Mouse (Mus musculus): ENCODE data around the gene Tlr5. TPM values are rescaled to one million over a fixed set of nuclear protein-coding genes. Genes with fewer than 3 reads are reported as not detected.
A peak's percentile ranks its signal among the peaks of the same experiment; 100 is the strongest.

The Tlr5 gene
- 1.2 TPM in 2 replicates for polyA plus RNA-seq (2015; fragmentation: Nextera tagmentation; extraction: Ambion mirVana)

GRCm38 (mm10) chr1:182954287-182955046 lies at the start of gene Tlr5:
Gene Tlr5, plus strand, starts transcription at chr1:182954788.
- H3K27ac ChIP-seq (ENCODE audit: low read depth), result peak within 1 kb of the TSS; percentile 64
- H3K36me3 ChIP-seq (replicated peaks; ENCODE audit: insufficient read depth, low read length), result no peaks in the 10 kb centered on the region
- H3K9me3 ChIP-seq (ENCODE audit: low read length), result no peaks in the 10 kb centered on the region
- peak; percentile 14; the same call in 1 of the 2 replicates for ATAC-seq
- H3K9ac ChIP-seq (replicated peaks), result peak within 1 kb of the TSS; percentile 65
- peak within 1 kb of the TSS; percentile 56 for H3K4me3 ChIP-seq (ENCODE audit: low read depth, low read length)
- H3K4me2 ChIP-seq (ENCODE audit: low read depth, low read length), result peak within 1 kb of the TSS; percentile 79
- peak; percentile 60 for DNase-seq
- WGBS (ENCODE audit: insufficient replicate concordance), result 17% methylated on average over 21 of the region's 21 CpGs
- H3K4me1 ChIP-seq (ENCODE audit: insufficient read depth), result peaks cover 43% of the 10 kb centered on the region
- H3K27me3 ChIP-seq (ENCODE audit: insufficient read depth, low read length), result no peaks in the 10 kb centered on the region
- no peak for TF ChIP-seq EP300 (IDR thresholded peaks at IDR 0.05; ENCODE audit: low read depth)
- no peak for TF ChIP-seq CTCF (IDR thresholded peaks at IDR 0.05; ENCODE audit: low read depth)

GRCm38 (mm10) chr1:182905669-182906068 lies 48.9 kb upstream of the Tlr5 start:
- ATAC-seq, result no peak
- 70% methylated on average over 3 of the region's 3 CpGs for WGBS (ENCODE audit: insufficient replicate concordance)

GRCm38 (mm10) chr1:182908050-182909036 lies 46.2 kb upstream of the Tlr5 start:
- no peaks in the 10 kb centered on the region for H3K9me3 ChIP-seq (ENCODE audit: low read length)
- peak overlapping the region; percentile 36; the same call in 1 of the 2 replicates for H3K27ac ChIP-seq (ENCODE audit: low read depth)
- no peaks in the 10 kb centered on the region for H3K27me3 ChIP-seq (ENCODE audit: insufficient read depth, low read length)
- no peaks in the 10 kb centered on the region for H3K36me3 ChIP-seq (replicated peaks; ENCODE audit: insufficient read depth, low read length)
- WGBS (ENCODE audit: insufficient replicate concordance), result 29% methylated on average over 14 of the region's 14 CpGs
- ATAC-seq, result peak; percentile 91
- peak overlapping the region; percentile 35; the same call in 1 of the 2 replicates for H3K4me2 ChIP-seq (ENCODE audit: low read depth, low read length)
- TF ChIP-seq CTCF (IDR thresholded peaks at IDR 0.05; ENCODE audit: low read depth) (no peak), EP300 (IDR thresholded peaks at IDR 0.05; ENCODE audit: low read depth) (no peak)
- no peak overlapping the region for H3K4me3 ChIP-seq (ENCODE audit: low read depth, low read length)
- peak; percentile 87 for DNase-seq
- H3K4me1 ChIP-seq (ENCODE audit: insufficient read depth), result peaks cover 5% of the 10 kb centered on the region
- no peak overlapping the region for H3K9ac ChIP-seq (replicated peaks)

More at GRCm38 (mm10) chr1:182905669-182906068, 48.9 kb upstream of the Tlr5 start:
- peaks cover 5% of the 10 kb centered on the region for H3K4me1 ChIP-seq (ENCODE audit: insufficient read depth)
- H3K27me3 ChIP-seq (ENCODE audit: insufficient read depth, low read length), result no peaks in the 10 kb centered on the region
- H3K4me2 ChIP-seq (ENCODE audit: low read depth, low read length), result no peak overlapping the region
- no peaks in the 10 kb centered on the region for H3K9me3 ChIP-seq (ENCODE audit: low read length)
- no peak for TF ChIP-seq CTCF (IDR thresholded peaks at IDR 0.05; ENCODE audit: low read depth)
- no peak for TF ChIP-seq EP300 (IDR thresholded peaks at IDR 0.05; ENCODE audit: low read depth)
- H3K27ac ChIP-seq (ENCODE audit: low read depth), result no peak overlapping the region
- no peaks in the 10 kb centered on the region for H3K36me3 ChIP-seq (replicated peaks; ENCODE audit: insufficient read depth, low read length)
- no peak overlapping the region for H3K4me3 ChIP-seq (ENCODE audit: low read depth, low read length)
- H3K9ac ChIP-seq (replicated peaks), result no peak overlapping the region
- DNase-seq, result no peak

GRCm38 (mm10) chr1:182909066-182909465 lies 45.5 kb upstream of the Tlr5 start:
- H3K4me2 ChIP-seq (ENCODE audit: low read depth, low read length), result no peak overlapping the region
- no peaks in the 10 kb centered on the region for H3K36me3 ChIP-seq (replicated peaks; ENCODE audit: insufficient read depth, low read length)
- peaks cover 5% of the 10 kb centered on the region for H3K4me1 ChIP-seq (ENCODE audit: insufficient read depth)
- H3K4me3 ChIP-seq (ENCODE audit: low read depth, low read length), result no peak overlapping the region
- TF ChIP-seq EP300 (IDR thresholded peaks at IDR 0.05; ENCODE audit: low read depth) (no peak), CTCF (IDR thresholded peaks at IDR 0.05; ENCODE audit: low read depth) (no peak)
- H3K27me3 ChIP-seq (ENCODE audit: insufficient read depth, low read length), result no peaks in the 10 kb centered on the region
- WGBS (ENCODE audit: insufficient replicate concordance), result 58% methylated on average over 3 of the region's 3 CpGs
- ATAC-seq (no peak), DNase-seq (no peak)
- no peaks in the 10 kb centered on the region for H3K9me3 ChIP-seq (ENCODE audit: low read length)
- no peak overlapping the region for H3K9ac ChIP-seq (replicated peaks)
- H3K27ac ChIP-seq (ENCODE audit: low read depth), result no peak overlapping the region

- Histone ChIP-seq H3K36me3 (replicated peaks; ENCODE audit: insufficient read depth, low read length) (no peaks in the 10 kb centered on the region), H3K9me3 (ENCODE audit: low read length) (no peaks in the 10 kb centered on the region), H3K27ac (ENCODE audit: low read depth) (no peak overlapping the region), H3K9ac (replicated peaks) (no peak overlapping the region), H3K4me2 (ENCODE audit: low read depth, low read length) (no peak overlapping the region), H3K4me1 (ENCODE audit: insufficient read depth) (peaks cover 5% of the 10 kb centered on the region), H3K4me3 (ENCODE audit: low read depth, low read length) (no peak overlapping the region), H3K27me3 (ENCODE audit: insufficient read depth, low read length) (no peaks in the 10 kb centered on the region)
- no peak for DNase-seq
- no peak for ATAC-seq
- WGBS (ENCODE audit: insufficient replicate concordance), result 65% methylated on average over 5 of the region's 5 CpGs
- TF ChIP-seq EP300 (IDR thresholded peaks at IDR 0.05; ENCODE audit: low read depth) (no peak), CTCF (IDR thresholded peaks at IDR 0.05; ENCODE audit: low read depth) (no peak)
These were observed 45.0 kb upstream of the Tlr5 start for GRCm38 (mm10) chr1:182909596-182909995.

GRCm38 (mm10) chr1:182912591-182912990 lies 42.0 kb upstream of the Tlr5 start:
- TF ChIP-seq CTCF (IDR thresholded peaks at IDR 0.05; ENCODE audit: low read depth) (no peak), EP300 (IDR thresholded peaks at IDR 0.05; ENCODE audit: low read depth) (no peak)
- Histone ChIP-seq H3K9me3 (ENCODE audit: low read length) (no peaks in the 10 kb centered on the region), H3K4me2 (ENCODE audit: low read depth, low read length) (no peak overlapping the region), H3K4me3 (ENCODE audit: low read depth, low read length) (no peak overlapping the region), H3K36me3 (replicated peaks; ENCODE audit: insufficient read depth, low read length) (no peaks in the 10 kb centered on the region), H3K27me3 (ENCODE audit: insufficient read depth, low read length) (no peaks in the 10 kb centered on the region), H3K9ac (replicated peaks) (no peak overlapping the region), H3K4me1 (ENCODE audit: insufficient read depth) (peaks cover 7% of the 10 kb centered on the region), H3K27ac (ENCODE audit: low read depth) (no peak overlapping the region)
- WGBS (ENCODE audit: insufficient replicate concordance), result 67% methylated on average over 2 of the region's 2 CpGs
- ATAC-seq (no peak), DNase-seq (no peak)
